Mouse (Mus musculus) gastrocnemius, postnatal 25 days (tissue): ENCODE results near the gene Dnaaf5. TPM values are rescaled to one million over a fixed set of nuclear protein-coding genes. Genes with fewer than 3 reads are reported as not detected.

Source experiments
- DNase-seq: peaks from one replicate; pipeline ENCODE4 v3.0.0; 2022
- total RNA-seq, 2 experiments: library from RNA; stranded (reverse); gene quantifications; 1 replicate in 1 of 2; 2 replicates in 1 of 2; pipeline ENCODE4 v1.2.3; 2021

The Dnaaf5 gene
- total RNA-seq, 2 experiments from 2014 or later = 11.9 to 12.1 TPM

DNA sequence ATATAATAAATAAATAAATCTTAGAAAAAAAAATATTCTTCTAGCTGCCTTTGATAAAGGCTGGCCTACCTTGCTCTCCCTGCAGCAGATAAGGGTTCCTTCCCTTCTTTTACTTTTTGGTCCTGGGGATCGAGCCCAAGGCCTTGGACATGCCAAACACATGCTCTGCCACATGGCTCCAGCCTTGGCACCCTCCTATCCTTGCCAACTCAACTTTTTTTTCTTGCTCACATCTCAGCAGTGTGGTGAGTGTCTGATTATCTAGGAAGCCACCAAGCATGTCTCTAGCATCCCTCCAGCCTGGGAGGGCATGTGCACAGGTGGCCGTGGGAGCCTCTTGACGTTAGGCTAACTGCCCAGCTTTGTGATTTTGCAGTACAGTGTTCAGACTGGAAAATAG is 78.3 kb downstream of the Dnaaf5 start:
- no peak for DNase-seq

DNA sequence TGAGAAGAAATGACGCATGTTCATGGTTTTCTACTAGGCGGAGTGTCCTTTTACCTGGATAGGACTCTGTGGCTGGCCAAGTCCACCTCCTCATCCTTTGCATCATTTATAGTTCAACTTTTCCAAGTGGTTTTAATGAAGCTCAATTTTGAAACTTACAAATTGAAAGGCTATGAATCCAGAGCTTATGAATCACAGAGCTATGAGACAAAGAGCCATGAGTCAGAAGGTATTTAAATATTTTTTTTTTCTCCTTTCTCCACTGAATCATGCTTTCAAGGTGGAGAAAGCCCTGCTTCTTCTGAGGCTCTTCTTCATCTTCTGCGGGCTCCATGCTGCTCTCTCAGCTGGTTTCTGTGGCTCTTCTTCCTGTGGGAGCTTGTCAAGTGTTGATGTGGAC is 79.7 kb downstream of the Dnaaf5 start:
- DNase-seq = no peak

- DNase-seq = no peak
Observed at GRCm38 (mm10) chr5:139232083-139232482, 82.1 kb downstream of the Dnaaf5 start.

GRCm38 (mm10) chr5:139234423-139234822 is 84.4 kb downstream of the Dnaaf5 start:
- DNase-seq = no peak

Other genes starting within 250 kb of the Dnaaf5 start
- 10 to 100 TPM; 22.2 to 22.3 TPM for gene Pdgfa, start 152.9 kb upstream of the Dnaaf5 start, total RNA-seq
- gene Prkar1b, start 222 bp upstream of the Dnaaf5 start, total RNA-seq = 1 to 10 TPM in 1 of 2 experiments, under 1 TPM in 1; 0.91 to 1.3 TPM
- gene Sun1, start 50.4 kb downstream of the Dnaaf5 start, total RNA-seq = 10 to 100 TPM; 33.2 to 35.6 TPM
- 10 to 100 TPM; 28.7 to 30.3 TPM for gene Get4, start 102.1 kb downstream of the Dnaaf5 start, total RNA-seq
- gene Adap1, start 175.4 kb downstream of the Dnaaf5 start, total RNA-seq = 1 to 10 TPM; 1.1 to 1.4 TPM
- gene Cox19, start 201.2 kb downstream of the Dnaaf5 start, total RNA-seq = 10 to 100 TPM; 74.4 to 86.5 TPM
- not detected for gene Cyp2w1, start 202.4 kb downstream of the Dnaaf5 start, total RNA-seq
- gene Gpr146, start 227.5 kb downstream of the Dnaaf5 start, total RNA-seq = 10 to 100 TPM; 23.5 to 23.6 TPM